Mouse (Mus musculus): ENCODE data around the gene Me3. TPM values are rescaled to one million over a fixed set of nuclear protein-coding genes. Genes with fewer than 3 reads are reported as not detected.

Gene Me3
- polyA plus RNA-seq, 1 experiment, result 0.44 TPM

- TF ChIP-seq POLR2A (IDR thresholded peaks at IDR 0.05; ENCODE audit: low read depth, low read length), result no peak
- TF ChIP-seq CTCF (IDR thresholded peaks at IDR 0.05; ENCODE audit: extremely low read depth, insufficient read depth, insufficient read length, insufficient replicate concordance), result no peak
- Histone ChIP-seq H3K27me3 (ENCODE audit: control insufficient read depth, insufficient read depth, low read length) (no peaks in the 10 kb centered on the region), H3K27ac (ENCODE audit: insufficient read depth, low read length) (no peak overlapping the region), H3K4me1 (ENCODE audit: control insufficient read depth, insufficient read depth, insufficient read length) (peaks cover 6% of the 10 kb centered on the region; the same call in 1 of the 2 replicates), H3K36me3 (ENCODE audit: control insufficient read depth, insufficient read depth, low read length) (no peaks in the 10 kb centered on the region), H3K4me3 (ENCODE audit: extremely low read depth, insufficient read depth, insufficient read length) (no peak overlapping the region)
- DNase-seq (ENCODE audit: low read depth in 1 of 2, low spot score in 2 of 2), result peak in 1 of 2 experiments; percentile 8
- WGBS, result 12% methylated on average over 8 of the region's 8 CpGs
Observed at GRCm38 (mm10) chr7:89835566-89835965, 203.4 kb downstream of the Me3 start.

- Histone ChIP-seq H3K27me3 (ENCODE audit: control insufficient read depth, insufficient read depth, low read length) (no peaks in the 10 kb centered on the region), H3K36me3 (ENCODE audit: control insufficient read depth, insufficient read depth, low read length) (no peaks in the 10 kb centered on the region), H3K4me3 (ENCODE audit: extremely low read depth, insufficient read depth, insufficient read length) (no peak overlapping the region), H3K27ac (ENCODE audit: insufficient read depth, low read length) (no peak overlapping the region), H3K4me1 (ENCODE audit: control insufficient read depth, insufficient read depth, insufficient read length) (peaks cover 6% of the 10 kb centered on the region; the same call in 1 of the 2 replicates)
- DNase-seq (ENCODE audit: low read depth in 1 of 2, low spot score in 2 of 2), result no peak
- WGBS, result 93% methylated on average over 7 of the region's 7 CpGs
- TF ChIP-seq CTCF (IDR thresholded peaks at IDR 0.05; ENCODE audit: extremely low read depth, insufficient read depth, insufficient read length, insufficient replicate concordance) (no peak), POLR2A (IDR thresholded peaks at IDR 0.05; ENCODE audit: low read depth, low read length) (no peak)
Observed at GRCm38 (mm10) chr7:89836676-89837075, 204.5 kb downstream of the Me3 start.

- Histone ChIP-seq H3K4me1 (ENCODE audit: control insufficient read depth, insufficient read depth, insufficient read length) (peaks cover 12% of the 10 kb centered on the region; the same call in 1 of the 2 replicates), H3K4me3 (ENCODE audit: extremely low read depth, insufficient read depth, insufficient read length) (no peak overlapping the region), H3K27ac (ENCODE audit: insufficient read depth, low read length) (no peak overlapping the region), H3K36me3 (ENCODE audit: control insufficient read depth, insufficient read depth, low read length) (no peaks in the 10 kb centered on the region), H3K27me3 (ENCODE audit: control insufficient read depth, insufficient read depth, low read length) (no peaks in the 10 kb centered on the region)
- no peak for TF ChIP-seq POLR2A (IDR thresholded peaks at IDR 0.05; ENCODE audit: low read depth, low read length)
- TF ChIP-seq CTCF (IDR thresholded peaks at IDR 0.05; ENCODE audit: extremely low read depth, insufficient read depth, insufficient read length, insufficient replicate concordance), result no peak
- no peak for DNase-seq (ENCODE audit: low read depth in 1 of 2, low spot score in 2 of 2)
- WGBS, result 45% methylated on average over 4 of the region's 4 CpGs
Observed at GRCm38 (mm10) chr7:89837841-89838240, 205.6 kb downstream of the Me3 start.

- no peak overlapping the region for H3K27ac ChIP-seq (ENCODE audit: insufficient read depth, low read length)
- no peak overlapping the region for H3K4me3 ChIP-seq (ENCODE audit: extremely low read depth, insufficient read depth, insufficient read length)
- DNase-seq (ENCODE audit: low read depth in 1 of 2, low spot score in 2 of 2), result no peak
- 86% methylated on average over 8 of the region's 8 CpGs for WGBS
- H3K36me3 ChIP-seq (ENCODE audit: control insufficient read depth, insufficient read depth, low read length), result no peaks in the 10 kb centered on the region
- peaks cover 12% of the 10 kb centered on the region; the same call in 1 of the 2 replicates for H3K4me1 ChIP-seq (ENCODE audit: control insufficient read depth, insufficient read depth, insufficient read length)
- TF ChIP-seq CTCF (IDR thresholded peaks at IDR 0.05; ENCODE audit: extremely low read depth, insufficient read depth, insufficient read length, insufficient replicate concordance), result no peak
- TF ChIP-seq POLR2A (IDR thresholded peaks at IDR 0.05; ENCODE audit: low read depth, low read length), result no peak
- H3K27me3 ChIP-seq (ENCODE audit: control insufficient read depth, insufficient read depth, low read length), result no peaks in the 10 kb centered on the region
Observed at GRCm38 (mm10) chr7:89839721-89840120, 207.5 kb downstream of the Me3 start.

GRCm38 (mm10) chr7:89841670-89842403, 209.6 kb downstream of the Me3 start:
- peak; percentile 45; the same call in 1 of the 2 replicates for TF ChIP-seq CTCF (IDR thresholded peaks at IDR 0.05; ENCODE audit: extremely low read depth, insufficient read depth, insufficient read length, insufficient replicate concordance)
- TF ChIP-seq POLR2A (IDR thresholded peaks at IDR 0.05; ENCODE audit: low read depth, low read length), result no peak
- peaks cover 6% of the 10 kb centered on the region; the same call in 1 of the 2 replicates for H3K4me1 ChIP-seq (ENCODE audit: control insufficient read depth, insufficient read depth, insufficient read length)
- H3K27ac ChIP-seq (ENCODE audit: insufficient read depth, low read length), result no peak overlapping the region
- H3K27me3 ChIP-seq (ENCODE audit: control insufficient read depth, insufficient read depth, low read length), result no peaks in the 10 kb centered on the region
- peak; percentile 41 to 58 for DNase-seq (ENCODE audit: low read depth in 1 of 2, low spot score in 2 of 2)
- WGBS, result 24% methylated on average over 15 of the region's 15 CpGs
- H3K36me3 ChIP-seq (ENCODE audit: control insufficient read depth, insufficient read depth, low read length), result no peaks in the 10 kb centered on the region
- no peak overlapping the region for H3K4me3 ChIP-seq (ENCODE audit: extremely low read depth, insufficient read depth, insufficient read length)

GRCm38 (mm10) chr7:89842404-89842715, 210.2 kb downstream of the Me3 start:
- DNase-seq (ENCODE audit: low read depth in 1 of 2, low spot score in 2 of 2), result no peak
- no peak overlapping the region for H3K4me3 ChIP-seq (ENCODE audit: extremely low read depth, insufficient read depth, insufficient read length)
- H3K4me1 ChIP-seq (ENCODE audit: control insufficient read depth, insufficient read depth, insufficient read length), result peaks cover 6% of the 10 kb centered on the region; the same call in 1 of the 2 replicates
- WGBS, result 69% methylated on average over 5 of the region's 5 CpGs
- TF ChIP-seq POLR2A (IDR thresholded peaks at IDR 0.05; ENCODE audit: low read depth, low read length) (no peak), CTCF (IDR thresholded peaks at IDR 0.05; ENCODE audit: extremely low read depth, insufficient read depth, insufficient read length, insufficient replicate concordance) (no peak)
- no peak overlapping the region for H3K27ac ChIP-seq (ENCODE audit: insufficient read depth, low read length)
- no peaks in the 10 kb centered on the region for H3K36me3 ChIP-seq (ENCODE audit: control insufficient read depth, insufficient read depth, low read length)
- H3K27me3 ChIP-seq (ENCODE audit: control insufficient read depth, insufficient read depth, low read length), result no peaks in the 10 kb centered on the region

- DNase-seq (ENCODE audit: low read depth in 1 of 2, low spot score in 2 of 2), result no peak
- H3K27ac ChIP-seq (ENCODE audit: insufficient read depth, low read length), result no peak overlapping the region
- no peaks in the 10 kb centered on the region for H3K27me3 ChIP-seq (ENCODE audit: control insufficient read depth, insufficient read depth, low read length)
- H3K4me3 ChIP-seq (ENCODE audit: extremely low read depth, insufficient read depth, insufficient read length), result no peak overlapping the region
- 15% methylated on average over 6 of the region's 6 CpGs for WGBS
- peaks cover 6% of the 10 kb centered on the region; the same call in 1 of the 2 replicates for H3K4me1 ChIP-seq (ENCODE audit: control insufficient read depth, insufficient read depth, insufficient read length)
- TF ChIP-seq POLR2A (IDR thresholded peaks at IDR 0.05; ENCODE audit: low read depth, low read length) (no peak), CTCF (IDR thresholded peaks at IDR 0.05; ENCODE audit: extremely low read depth, insufficient read depth, insufficient read length, insufficient replicate concordance) (no peak)
- no peaks in the 10 kb centered on the region for H3K36me3 ChIP-seq (ENCODE audit: control insufficient read depth, insufficient read depth, low read length)
Observed at GRCm38 (mm10) chr7:89843121-89843520, 210.9 kb downstream of the Me3 start.
